Mouse (Mus musculus) liver, embryonic 16.5 days (tissue): ENCODE results near the gene Tas2r140. TPM values are rescaled to one million over a fixed set of nuclear protein-coding genes. Genes with fewer than 3 reads are reported as not detected.

ENCODE experiments used
- ATAC-seq: fragments of 200-750 bp; cut with Nextera tagmentation; 2 replicates; pipeline ENCODE4 v1.8.0; 2017; ENCODE audit warnings: low read depth, mild to moderate bottlenecking, moderate number of reproducible peaks, moderate library complexity
- H3K27ac ChIP-seq: fragments of 300-500 bp; sonication (generic); 2 replicates; pipeline ENCODE4 v1.5.1; 2014; ENCODE audit warnings: mild to moderate bottlenecking, low read length
- H3K27me3 ChIP-seq: fragments of 300-500 bp; sonication (generic); 2 replicates; pipeline ENCODE4 v1.6.1; 2014; ENCODE audit warnings: low read depth, low read length, mixed read lengths; ENCODE audit not compliant: control insufficient read depth, insufficient read depth
- H3K36me3 ChIP-seq: fragments of 300-500 bp; sonication (generic); 2 replicates; pipeline ENCODE4 v1.6.1; 2014; ENCODE audit warnings: mild to moderate bottlenecking; ENCODE audit not compliant: control insufficient read depth, insufficient read depth
- H3K4me1 ChIP-seq: fragments of 300-500 bp; sonication (generic); 2 replicates; pipeline ENCODE4 v1.6.1; 2014; ENCODE audit warnings: low read depth, low read length, mixed read lengths; ENCODE audit not compliant: control insufficient read depth
- H3K4me2 ChIP-seq: fragments of 300-500 bp; sonication (generic); 2 replicates; pipeline ENCODE4 v1.6.1; 2014; ENCODE audit warnings: low read depth, low read length, mixed read lengths
- H3K4me3 ChIP-seq: fragments of 300-500 bp; sonication (generic); 2 replicates; pipeline ENCODE4 v1.5.1; 2014; ENCODE audit warnings: low read depth, mild to moderate bottlenecking, low read length
- H3K9ac ChIP-seq: fragments of 300-500 bp; sonication (generic); 2 replicates; pipeline ENCODE4 v1.6.1; 2014; ENCODE audit warnings: low read depth, low read length
- H3K9me3 ChIP-seq: fragments of 300-500 bp; sonication (generic); replicated peaks from 2 replicates; pipeline ENCODE4 v1.6.1; 2016; ENCODE audit warnings: low read length; ENCODE audit not compliant: control insufficient read depth
- WGBS: fragments of 180-500 bp; shearing (Covaris S2); extraction: QIAGEN DNeasy Blood & Tissue Kit; methylation state at CpG from one replicate; pipeline ENCODE4 v1.1.7; 2014; ENCODE audit not compliant: insufficient replicate concordance; 5-methylcytosine and 5-hydroxymethylcytosine counted together
- polyA plus RNA-seq: library from polyadenylated mRNA; unstranded; fragments of >200 nt; fragmentation: Nextera tagmentation; extraction: Ambion mirVana; gene quantifications from 2 replicates; pipeline ENCODE4 v1.2.1, GENCODE M21; 2015

Gene Tas2r140
- polyA plus RNA-seq, result not detected in 2 replicates

- no peak within 1 kb of the TSS for H3K9ac ChIP-seq
- no peak for ATAC-seq
- H3K4me1 ChIP-seq, result no peaks in the 10 kb centered on the region
- no peak within 1 kb of the TSS for H3K4me2 ChIP-seq
- no peaks in the 10 kb centered on the region for H3K36me3 ChIP-seq
- no peak within 1 kb of the TSS for H3K27ac ChIP-seq
- H3K4me3 ChIP-seq, result no peak within 1 kb of the TSS
- no peaks in the 10 kb centered on the region for H3K9me3 ChIP-seq
- H3K27me3 ChIP-seq, result no peaks in the 10 kb centered on the region
These were observed at the start of gene Tas2r140 for GRCm38 (mm10) chr6:133055716-133056115. Gene Tas2r140 (minus strand): TSS chr6:133055816.

GRCm38 (mm10) chr6:133104609-133104921 is 48.9 kb upstream of the Tas2r140 start, which contains the start of gene Smim10l1:
Gene Smim10l1 (plus strand): TSS chr6:133104909.
- H3K27ac ChIP-seq, result peak within 1 kb of the TSS; percentile 88
- H3K4me3 ChIP-seq, result peak within 1 kb of the TSS; percentile 70
- ATAC-seq, result no peak
- H3K27me3 ChIP-seq, result no peaks in the 10 kb centered on the region
- peak within 1 kb of the TSS; percentile 76 for H3K9ac ChIP-seq
- no peaks in the 10 kb centered on the region; the same call in 1 of the 2 replicates for H3K4me1 ChIP-seq
- no peaks in the 10 kb centered on the region for H3K36me3 ChIP-seq
- H3K9me3 ChIP-seq, result no peaks in the 10 kb centered on the region
- peak within 1 kb of the TSS; percentile 67 for H3K4me2 ChIP-seq

GRCm38 (mm10) chr6:133102430-133102829 is 46.8 kb upstream of the Tas2r140 start:
- Histone ChIP-seq H3K27ac (no peak overlapping the region), H3K27me3 (no peaks in the 10 kb centered on the region), H3K4me3 (no peak overlapping the region), H3K4me1 (no peaks in the 10 kb centered on the region; the same call in 1 of the 2 replicates), H3K4me2 (no peak overlapping the region), H3K36me3 (no peaks in the 10 kb centered on the region), H3K9me3 (no peaks in the 10 kb centered on the region), H3K9ac (no peak overlapping the region)
- no peak for ATAC-seq
- WGBS, result 31% methylated on average over 1 of the region's 1 CpGs

GRCm38 (mm10) chr6:133092226-133092625 is 36.6 kb upstream of the Tas2r140 start:
- Histone ChIP-seq H3K9ac (no peak overlapping the region), H3K4me3 (no peak overlapping the region), H3K4me2 (no peak overlapping the region), H3K27me3 (no peaks in the 10 kb centered on the region), H3K4me1 (no peaks in the 10 kb centered on the region), H3K36me3 (no peaks in the 10 kb centered on the region), H3K27ac (no peak overlapping the region), H3K9me3 (no peaks in the 10 kb centered on the region)
- ATAC-seq, result no peak
- 75% methylated on average over 8 of the region's 8 CpGs for WGBS

- Histone ChIP-seq H3K4me2 (no peak within 1 kb of the TSS), H3K9me3 (no peaks in the 10 kb centered on the region), H3K27ac (no peak within 1 kb of the TSS), H3K4me1 (no peaks in the 10 kb centered on the region), H3K4me3 (no peak within 1 kb of the TSS), H3K27me3 (no peaks in the 10 kb centered on the region), H3K36me3 (no peaks in the 10 kb centered on the region), H3K9ac (no peak within 1 kb of the TSS)
- 66% methylated on average over 2 of the region's 2 CpGs for WGBS
- ATAC-seq, result no peak
These were observed 18.6 kb downstream of the Tas2r140 start, which contains the start of gene Tas2r103 for GRCm38 (mm10) chr6:133037001-133037400. Gene Tas2r103 (minus strand): TSS chr6:133037101.

Other genes with a start within 250 kb of the Tas2r140 start
- not detected in 2 replicates for gene Tas2r123, start 208.7 kb downstream of the Tas2r140 start, polyA plus RNA-seq
- gene Tas2r116, start 200.4 kb downstream of the Tas2r140 start, polyA plus RNA-seq, result not detected in 2 replicates
- gene Tas2r110, start 187.8 kb downstream of the Tas2r140 start, polyA plus RNA-seq, result not detected in 2 replicates
- not detected in 2 replicates for gene Tas2r113, start 162.8 kb downstream of the Tas2r140 start, polyA plus RNA-seq
- not detected in 2 replicates for gene Tas2r125, start 146.2 kb downstream of the Tas2r140 start, polyA plus RNA-seq
- not detected in 2 replicates for gene Tas2r129, start 104.7 kb downstream of the Tas2r140 start, polyA plus RNA-seq
- not detected in 2 replicates for gene Tas2r131, start 97.9 kb downstream of the Tas2r140 start, polyA plus RNA-seq
- not detected in 2 replicates for gene Tas2r109, start 74.9 kb downstream of the Tas2r140 start, polyA plus RNA-seq
- gene Tas2r103, start 18.7 kb downstream of the Tas2r140 start, polyA plus RNA-seq, result not detected in 2 replicates
- 28.7 and 32.9 TPM in 2 replicates for gene Smim10l1, start 49.1 kb upstream of the Tas2r140 start, polyA plus RNA-seq
- gene 5530400C23Rik, start 236.4 kb upstream of the Tas2r140 start, polyA plus RNA-seq, result not detected in 2 replicates